Mouse (Mus musculus) neural tube, embryonic 13.5 days (tissue): ENCODE results near the gene Snapc1. TPM values are rescaled to one million over a fixed set of nuclear protein-coding genes. Genes with fewer than 3 reads are reported as not detected.
A peak's percentile ranks its signal among the peaks of the same experiment; 100 is the strongest.

Experiments
- ATAC-seq: fragments of 200-750 bp; cut with Nextera tagmentation; 2 replicates; pipeline ENCODE4 v1.8.0; 2017; ENCODE audit warnings: low read depth, mild to moderate bottlenecking, moderate TSS enrichment, moderate library complexity
- H3K27ac ChIP-seq: fragments of 300-500 bp; sonication (generic); replicated peaks from 2 replicates; pipeline ENCODE4 v1.5.1; 2015; ENCODE audit warnings: moderate library complexity, mild to moderate bottlenecking, inconsistent platforms
- H3K27me3 ChIP-seq: fragments of 300-500 bp; sonication (generic); 2 replicates; pipeline ENCODE4 v1.6.1; 2015; ENCODE audit warnings: mild to moderate bottlenecking, inconsistent platforms
- H3K36me3 ChIP-seq: fragments of 300-500 bp; sonication (generic); 2 replicates; pipeline ENCODE4 v1.6.1; 2015; ENCODE audit warnings: mild to moderate bottlenecking, inconsistent platforms
- H3K4me1 ChIP-seq: fragments of 300-500 bp; sonication (generic); replicated peaks from 2 replicates; pipeline ENCODE4 v1.6.1; 2015; ENCODE audit warnings: inconsistent platforms
- H3K4me2 ChIP-seq: fragments of 300-500 bp; sonication (generic); 2 replicates; pipeline ENCODE4 v1.6.1; 2015; ENCODE audit warnings: inconsistent platforms, mild to moderate bottlenecking, moderate library complexity
- H3K4me3 ChIP-seq: fragments of 300-500 bp; sonication (generic); 2 replicates; pipeline ENCODE4 v1.5.1; 2015; ENCODE audit warnings: mild to moderate bottlenecking, inconsistent platforms
- H3K9ac ChIP-seq: fragments of 300-500 bp; sonication (generic); 2 replicates; pipeline ENCODE4 v1.6.1; 2015; ENCODE audit warnings: moderate library complexity, mild to moderate bottlenecking, inconsistent platforms
- H3K9me3 ChIP-seq: fragments of 300-500 bp; sonication (generic); 2 replicates; pipeline ENCODE4 v1.6.1; 2016; ENCODE audit warnings: inconsistent platforms
- WGBS: fragments of 180-500 bp; shearing (Covaris S2); methylation state at CpG from one replicate; pipeline ENCODE4 v1.1.7; 2015; 5-methylcytosine and 5-hydroxymethylcytosine counted together
- polyA plus RNA-seq: library from polyadenylated mRNA; unstranded; fragments of >200 nt; fragmentation: Nextera tagmentation; extraction: Ambion mirVana; gene quantifications from 2 replicates; pipeline ENCODE4 v1.2.1, GENCODE M21; 2015

The Snapc1 gene
- polyA plus RNA-seq = 36.1 and 37.5 TPM in 2 replicates

- Histone ChIP-seq H3K9ac (peak within 1 kb of the TSS; percentile 89), H3K9me3 (no peaks in the 10 kb centered on the region), H3K4me1 (peaks cover 21% of the 10 kb centered on the region), H3K27ac (peak within 1 kb of the TSS; percentile 83), H3K4me2 (peak within 1 kb of the TSS; percentile 67), H3K27me3 (0 out of 2 replicates have a peak, but pooled peaks cover 6% of the 10 kb centered on the region), H3K36me3 (peaks cover 20% of the 10 kb centered on the region), H3K4me3 (peak within 1 kb of the TSS; percentile 89)
- peak; percentile 99 for ATAC-seq
- WGBS = 2% methylated on average over 60 of the region's 60 CpGs
These were observed at the start of gene Snapc1 for GRCm38 (mm10) chr12:73964291-73965281. Gene Snapc1 (plus strand): TSS chr12:73964481.

DNA sequence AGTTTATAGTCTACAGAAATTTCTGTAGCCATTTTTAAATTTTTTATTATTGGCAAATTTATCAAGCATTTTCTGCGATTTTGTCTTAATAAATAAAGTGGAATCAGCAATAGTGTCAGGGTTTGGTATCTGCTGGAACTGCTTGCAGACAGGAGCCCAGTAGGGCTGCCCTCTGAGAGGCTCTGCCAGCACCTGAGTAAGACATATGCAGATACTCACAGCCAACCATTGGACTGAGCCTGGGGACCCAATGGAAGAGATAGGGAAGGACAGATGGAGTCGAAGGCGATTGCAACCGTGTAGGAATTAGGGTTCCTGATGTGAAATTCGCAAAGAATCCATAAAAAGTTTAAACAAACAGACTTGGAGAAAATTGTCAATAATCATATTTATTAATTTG is 45.8 kb upstream of the Snapc1 start:
- H3K9ac ChIP-seq = no peak overlapping the region
- WGBS = 91% methylated on average over 5 of the region's 5 CpGs
- no peak for ATAC-seq
- no peak overlapping the region for H3K4me2 ChIP-seq
- H3K36me3 ChIP-seq = no peaks in the 10 kb centered on the region
- no peak overlapping the region for H3K4me3 ChIP-seq
- H3K4me1 ChIP-seq = peaks cover 3% of the 10 kb centered on the region; the same call in 1 of the 2 replicates
- no peak overlapping the region for H3K27ac ChIP-seq
- no peaks in the 10 kb centered on the region for H3K9me3 ChIP-seq
- H3K27me3 ChIP-seq = no peaks in the 10 kb centered on the region

DNA sequence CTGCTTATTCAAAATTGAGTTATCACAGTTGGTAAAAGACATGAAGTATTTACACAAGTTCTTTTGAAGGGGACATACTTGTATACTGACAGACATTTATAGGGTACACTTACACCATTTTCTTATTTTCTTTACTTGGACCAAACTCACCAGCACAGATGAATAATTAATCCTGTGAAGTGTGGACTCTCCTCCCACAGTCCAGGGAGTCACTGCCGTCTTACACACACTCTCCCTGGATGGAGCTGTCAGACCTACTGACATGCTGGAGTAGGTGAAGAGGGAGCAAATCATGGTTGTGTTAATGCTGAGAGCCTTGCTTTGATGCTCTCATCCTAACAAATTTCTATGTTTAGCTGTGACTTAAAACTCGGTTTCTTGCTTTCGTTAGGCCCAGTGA is 34.0 kb upstream of the Snapc1 start:
- ATAC-seq = no peak
- no peaks in the 10 kb centered on the region for H3K27me3 ChIP-seq
- no peak overlapping the region for H3K4me3 ChIP-seq
- H3K9ac ChIP-seq = no peak overlapping the region
- H3K27ac ChIP-seq = no peak overlapping the region
- 84% methylated on average over 3 of the region's 3 CpGs for WGBS
- peaks cover 65% of the 10 kb centered on the region for H3K36me3 ChIP-seq
- H3K9me3 ChIP-seq = no peaks in the 10 kb centered on the region
- no peaks in the 10 kb centered on the region for H3K4me1 ChIP-seq
- no peak overlapping the region for H3K4me2 ChIP-seq

- Histone ChIP-seq H3K4me3 (no peak overlapping the region), H3K27ac (no peak overlapping the region), H3K9me3 (no peaks in the 10 kb centered on the region), H3K36me3 (peaks cover 71% of the 10 kb centered on the region), H3K9ac (no peak overlapping the region), H3K4me2 (no peak overlapping the region), H3K4me1 (no peaks in the 10 kb centered on the region), H3K27me3 (no peaks in the 10 kb centered on the region)
- 53% methylated on average over 5 of the region's 5 CpGs for WGBS
- ATAC-seq = no peak
These were observed 33.0 kb upstream of the Snapc1 start for GRCm38 (mm10) chr12:73931274-73931673.

DNA sequence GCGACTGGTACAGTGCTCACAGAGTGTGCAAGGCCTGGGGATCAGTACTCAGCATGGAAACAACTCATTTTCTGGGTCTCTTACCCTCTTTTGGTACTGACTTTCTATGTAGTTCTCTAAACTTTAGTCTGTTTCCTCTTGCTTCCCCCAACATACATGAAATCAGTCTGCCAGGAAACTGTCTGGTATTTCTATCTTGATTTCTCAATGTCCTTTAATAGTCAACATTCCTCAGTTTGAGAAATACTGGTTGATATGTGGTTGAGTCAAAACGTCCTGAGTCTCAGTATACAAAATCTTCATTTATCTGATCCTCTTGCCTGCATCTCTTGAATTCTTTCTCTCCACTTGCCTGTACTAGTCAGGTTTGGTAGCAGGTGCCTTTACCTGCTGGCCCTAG is 29.8 kb upstream of the Snapc1 start:
- Histone ChIP-seq H3K4me1 (no peaks in the 10 kb centered on the region), H3K36me3 (peaks cover 82% of the 10 kb centered on the region), H3K4me2 (no peak overlapping the region), H3K4me3 (no peak overlapping the region), H3K27ac (no peak overlapping the region), H3K9me3 (no peaks in the 10 kb centered on the region), H3K9ac (no peak overlapping the region), H3K27me3 (no peaks in the 10 kb centered on the region)
- ATAC-seq = no peak
- 86% methylated on average over 2 of the region's 2 CpGs for WGBS

- Histone ChIP-seq H3K27me3 (no peaks in the 10 kb centered on the region), H3K4me1 (no peaks in the 10 kb centered on the region), H3K9ac (no peak within 1 kb of the TSS), H3K9me3 (no peaks in the 10 kb centered on the region), H3K27ac (no peak within 1 kb of the TSS), H3K4me2 (no peak within 1 kb of the TSS), H3K36me3 (peaks cover 79% of the 10 kb centered on the region), H3K4me3 (no peak within 1 kb of the TSS)
- 81% methylated on average over 1 of the region's 1 CpGs for WGBS
- no peak for ATAC-seq
These were observed 26.9 kb upstream of the Snapc1 start, which contains the start of gene Gm49321 for GRCm38 (mm10) chr12:73937353-73937752. Gene Gm49321 (plus strand): TSS chr12:73937653.

DNA sequence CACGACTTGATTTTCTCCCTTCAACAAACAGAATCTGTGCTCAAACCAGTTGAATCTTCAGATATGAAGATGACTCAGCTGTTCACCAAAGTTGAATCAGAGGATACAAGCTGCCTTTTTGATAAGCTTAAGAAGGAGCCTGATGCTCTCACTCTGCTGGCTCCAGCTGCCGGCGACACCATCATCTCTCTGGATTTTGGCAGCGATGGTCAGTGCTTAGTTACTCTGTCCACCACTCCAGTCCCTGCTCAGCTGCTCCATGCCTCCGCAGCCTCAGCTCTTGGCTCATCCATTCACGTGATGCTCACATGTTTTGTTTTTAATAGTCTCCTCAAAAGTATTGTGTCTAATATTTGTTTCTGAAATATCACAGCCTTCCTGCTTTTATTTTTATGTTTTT is 24.7 kb upstream of the Snapc1 start:
- H3K27ac ChIP-seq = no peak overlapping the region
- peaks cover 78% of the 10 kb centered on the region for H3K36me3 ChIP-seq
- no peak overlapping the region for H3K4me3 ChIP-seq
- H3K27me3 ChIP-seq = no peaks in the 10 kb centered on the region
- no peak overlapping the region for H3K4me2 ChIP-seq
- H3K4me1 ChIP-seq = no peaks in the 10 kb centered on the region
- H3K9ac ChIP-seq = no peak overlapping the region
- no peak for ATAC-seq
- 94% methylated on average over 6 of the region's 6 CpGs for WGBS
- H3K9me3 ChIP-seq = no peaks in the 10 kb centered on the region

GRCm38 (mm10) chr12:73948415-73948814 is 15.9 kb upstream of the Snapc1 start:
- Histone ChIP-seq H3K9ac (no peak overlapping the region), H3K4me3 (no peak overlapping the region), H3K4me1 (peaks cover 19% of the 10 kb centered on the region), H3K36me3 (peaks cover 20% of the 10 kb centered on the region), H3K27ac (no peak overlapping the region), H3K27me3 (peaks cover 12% of the 10 kb centered on the region; the same call in 1 of the 2 replicates), H3K4me2 (no peak overlapping the region), H3K9me3 (no peaks in the 10 kb centered on the region)
- 91% methylated on average over 4 of the region's 4 CpGs for WGBS
- no peak for ATAC-seq

GRCm38 (mm10) chr12:73949318-73950058 is 14.8 kb upstream of the Snapc1 start:
- Histone ChIP-seq H3K4me1 (peaks cover 21% of the 10 kb centered on the region), H3K4me3 (peak overlapping the region; percentile 45), H3K27ac (peak overlapping the region; percentile 18; the same call in 1 of the 2 replicates), H3K36me3 (peaks cover 11% of the 10 kb centered on the region), H3K9ac (peak overlapping the region; percentile 69), H3K4me2 (peak overlapping the region; percentile 75), H3K9me3 (no peaks in the 10 kb centered on the region), H3K27me3 (peaks cover 12% of the 10 kb centered on the region; the same call in 1 of the 2 replicates)
- WGBS = 6% methylated on average over 46 of the region's 46 CpGs
- peak; percentile 91 for ATAC-seq

DNA sequence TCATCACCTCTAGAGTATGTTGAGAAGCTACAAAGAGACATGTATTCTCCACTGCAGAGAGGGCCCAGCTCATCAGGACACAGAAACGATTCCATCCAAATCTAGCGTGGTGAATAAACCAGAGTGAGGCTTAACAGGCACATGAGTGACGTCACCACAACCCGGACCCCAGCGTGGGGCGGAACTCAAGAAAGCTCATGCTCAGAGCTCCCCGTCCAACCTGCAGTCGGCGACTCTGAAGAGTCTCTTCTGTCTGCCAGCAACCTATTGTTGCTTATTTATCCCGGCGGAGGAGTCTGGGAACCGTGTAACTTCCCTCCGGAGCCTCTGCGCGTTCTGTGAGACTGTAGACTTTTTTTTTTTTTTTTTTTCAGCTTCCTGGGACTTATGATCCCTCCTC is 11.4 kb upstream of the Snapc1 start:
- H3K9ac ChIP-seq = peak overlapping the region; percentile 61
- WGBS = 15% methylated on average over 15 of the region's 15 CpGs

GRCm38 (mm10) chr12:73953420-73954186 is 10.7 kb upstream of the Snapc1 start:
- WGBS = 53% methylated on average over 14 of the region's 14 CpGs
- H3K36me3 ChIP-seq = no peaks in the 10 kb centered on the region
- H3K9ac ChIP-seq = peak overlapping the region; percentile 61; the same call in 1 of the 2 replicates
- H3K27ac ChIP-seq = no peak overlapping the region
- peak overlapping the region; percentile 28 for H3K4me3 ChIP-seq
- H3K4me2 ChIP-seq = peak overlapping the region; percentile 57
- H3K4me1 ChIP-seq = peaks cover 21% of the 10 kb centered on the region
- ATAC-seq = no peak
- H3K9me3 ChIP-seq = no peaks in the 10 kb centered on the region
- peaks cover 7% of the 10 kb centered on the region for H3K27me3 ChIP-seq

More for the DNA sequence above, 11.4 kb upstream of the Snapc1 start:
- Histone ChIP-seq H3K4me3 (peak overlapping the region; percentile 28), H3K27ac (no peak overlapping the region), H3K36me3 (no peaks in the 10 kb centered on the region), H3K4me2 (peak overlapping the region; percentile 57), H3K27me3 (peaks cover 12% of the 10 kb centered on the region), H3K9me3 (no peaks in the 10 kb centered on the region), H3K4me1 (peaks cover 21% of the 10 kb centered on the region)
- no peak for ATAC-seq
